Mouse (Mus musculus) right cerebral cortex, adult 2 months (tissue): ENCODE data around the gene Drc3.

ENCODE experiments used
- DNase-seq, 2 experiments: peaks; one replicate each; pipeline ENCODE4 v3.0.0; 2021 to 2022; ENCODE audit warnings: low spot score in 2 of 2

The Drc3 gene

GRCm38 (mm10) chr11:60335771-60336170, 17.4 kb upstream of the Drc3 start:
- DNase-seq: peak; percentile 50 to 57

- DNase-seq: peak in 1 of 2 experiments; percentile 53
Measured at GRCm38 (mm10) chr11:60338291-60338690, 14.8 kb upstream of the Drc3 start.

GRCm38 (mm10) chr11:60339361-60339760, 13.8 kb upstream of the Drc3 start:
- DNase-seq: no peak

GRCm38 (mm10) chr11:60345868-60346267, 7.3 kb upstream of the Drc3 start:
- DNase-seq: no peak

- peak in 1 of 2 experiments; percentile 28 for DNase-seq
Measured at GRCm38 (mm10) chr11:60346537-60346936, 6.6 kb upstream of the Drc3 start.

GRCm38 (mm10) chr11:60351388-60351787, 1.7 kb upstream of the Drc3 start:
- no peak for DNase-seq

- peak; percentile 65 to 66 for DNase-seq
Measured at GRCm38 (mm10) chr11:60351925-60352371, 1.2 kb upstream of the Drc3 start.

- DNase-seq: no peak
Measured at GRCm38 (mm10) chr11:60355952-60356351, 2.8 kb downstream of the Drc3 start.

- DNase-seq: no peak
Measured at GRCm38 (mm10) chr11:60357116-60357515, 4.0 kb downstream of the Drc3 start.

- DNase-seq: no peak
Measured at GRCm38 (mm10) chr11:60358548-60358947, 5.4 kb downstream of the Drc3 start.

GRCm38 (mm10) chr11:60359138-60359537, 6.0 kb downstream of the Drc3 start:
- no peak for DNase-seq

- DNase-seq: no peak
Measured at GRCm38 (mm10) chr11:60359936-60360335, 6.8 kb downstream of the Drc3 start.

GRCm38 (mm10) chr11:60360631-60361201, 7.6 kb downstream of the Drc3 start:
- no peak for DNase-seq

GRCm38 (mm10) chr11:60366239-60367019, 13.3 kb downstream of the Drc3 start:
- DNase-seq: no peak

GRCm38 (mm10) chr11:60367256-60367655, 14.1 kb downstream of the Drc3 start:
- no peak for DNase-seq

- DNase-seq: no peak
Measured at GRCm38 (mm10) chr11:60368909-60369308, 15.8 kb downstream of the Drc3 start.

- DNase-seq: no peak
Measured at GRCm38 (mm10) chr11:60369448-60369847, 16.3 kb downstream of the Drc3 start.

- DNase-seq: no peak
Measured at GRCm38 (mm10) chr11:60370431-60370830, 17.3 kb downstream of the Drc3 start.

- no peak for DNase-seq
Measured at GRCm38 (mm10) chr11:60374481-60374880, 21.4 kb downstream of the Drc3 start.

- no peak for DNase-seq
Measured at GRCm38 (mm10) chr11:60383518-60383917, 30.4 kb downstream of the Drc3 start.

GRCm38 (mm10) chr11:60384762-60385421, 31.8 kb downstream of the Drc3 start:
- DNase-seq: peak; percentile 72 to 78

- no peak for DNase-seq
Measured at GRCm38 (mm10) chr11:60385946-60386345, 32.8 kb downstream of the Drc3 start.

GRCm38 (mm10) chr11:60387944-60388343, 34.8 kb downstream of the Drc3 start:
- DNase-seq: no peak
